Mouse (Mus musculus) adrenal gland, postnatal 25 days (tissue): ENCODE results near the gene Rpl5. TPM values are rescaled to one million over a fixed set of nuclear protein-coding genes. Genes with fewer than 3 reads are reported as not detected.

Experiments
- DNase-seq: peaks from one replicate; pipeline ENCODE4 v3.0.0; 2021; ENCODE audit warnings: mixed read lengths
- total RNA-seq: library from RNA; stranded (reverse); gene quantifications from 2 replicates; pipeline ENCODE4 v1.2.3, GENCODE M21; 2021

The Rpl5 gene
- total RNA-seq, 1 experiment from 2014 or later = 71.3 TPM

GRCm38 (mm10) chr5:107942941-107943340, 42.6 kb downstream of the Rpl5 start:
- DNase-seq = no peak

GRCm38 (mm10) chr5:107943526-107943925, 43.2 kb downstream of the Rpl5 start:
- no peak for DNase-seq

GRCm38 (mm10) chr5:107946475-107946874, 46.2 kb downstream of the Rpl5 start:
- no peak for DNase-seq

- no peak for DNase-seq
These were observed 47.2 kb downstream of the Rpl5 start for GRCm38 (mm10) chr5:107947548-107947947.

GRCm38 (mm10) chr5:107948899-107949298, 48.6 kb downstream of the Rpl5 start:
- no peak for DNase-seq

- DNase-seq = no peak
These were observed 49.3 kb downstream of the Rpl5 start for GRCm38 (mm10) chr5:107949607-107950006.

GRCm38 (mm10) chr5:107950643-107951042, 50.3 kb downstream of the Rpl5 start:
- no peak for DNase-seq

Other genes starting within 250 kb of the Rpl5 start
- gene Gfi1, start 174.5 kb upstream of the Rpl5 start, total RNA-seq = not detected in 2 replicates
- not detected in 2 replicates for gene Ube2d2b, start 70.4 kb upstream of the Rpl5 start, total RNA-seq
- gene Evi5, start 25.4 kb upstream of the Rpl5 start, total RNA-seq = 63.0 TPM in 2 replicates
- gene Fam69a, start 86.6 kb downstream of the Rpl5 start, total RNA-seq = 4.4 and 4.6 TPM in 2 replicates
- 29.3 and 35.1 TPM in 2 replicates for gene Mtf2, start 165.2 kb downstream of the Rpl5 start, total RNA-seq
- gene Tmed5, start 232.1 kb downstream of the Rpl5 start, total RNA-seq = 38.6 and 40.8 TPM in 2 replicates
- 1.2 and 2.1 TPM in 2 replicates for gene Ccdc18, start 232.4 kb downstream of the Rpl5 start, total RNA-seq